Mouse (Mus musculus) MEL (cell line): Measurements from ENCODE around the gene Extl1. TPM values are rescaled to one million over a fixed set of nuclear protein-coding genes. Genes with fewer than 3 reads are reported as not detected.
A peak's percentile ranks its signal among the peaks of the same experiment; 100 is the strongest.

Experiments
- DNase-seq: peaks from one replicate; pipeline ENCODE4 v3.0.0; 2011; ENCODE audit warnings: low read depth, low spot score
- H3K27ac ChIP-seq: 2 replicates; pipeline ENCODE4 v1.5.1; 2012; ENCODE audit warnings: low read depth, mild to moderate bottlenecking, control low read depth, low read length, moderate library complexity; ENCODE audit not compliant: control insufficient read depth
- H3K27me3 ChIP-seq, 2 experiments: fragments of 150-350 bp in 1 of 2; sonication (generic) in 1 of 2; 2 replicates each; pipeline ENCODE4 v1.6.1; 2012; ENCODE audit warnings: low read length in 2 of 2, mild to moderate bottlenecking in 2 of 2, improper control_type of control experiment in 1 of 2, moderate library complexity in 1 of 2; ENCODE audit not compliant: insufficient read depth in 2 of 2, control insufficient read depth in 1 of 2
- H3K36me3 ChIP-seq, 2 experiments: 2 replicates each; pipeline ENCODE4 v1.6.1; 2012 to 2014; ENCODE audit warnings: low read length in 2 of 2, improper control_type of control experiment in 1 of 2, inconsistent platforms in 1 of 2, mild to moderate bottlenecking in 1 of 2; ENCODE audit not compliant: insufficient read depth in 2 of 2, control insufficient read depth in 1 of 2
- H3K4me1 ChIP-seq, 2 experiments: fragments of 150-350 bp in 1 of 2; sonication (generic) in 1 of 2; 2 replicates each; pipeline ENCODE4 v1.6.1; 2012; ENCODE audit warnings: low read length in 2 of 2, improper control_type of control experiment in 1 of 2, mild to moderate bottlenecking in 1 of 2; ENCODE audit not compliant: insufficient read depth in 2 of 2, control insufficient read depth in 1 of 2
- H3K4me3 ChIP-seq, 2 experiments: fragments of 150-350 bp in 1 of 2; sonication (generic) in 1 of 2; 2 replicates each; pipeline ENCODE4 v1.5.1; 2012; ENCODE audit warnings: low read depth in 2 of 2, low read length in 2 of 2, mild to moderate bottlenecking in 2 of 2, moderate library complexity in 2 of 2, control low read depth in 1 of 2, improper control_type of control experiment in 1 of 2; ENCODE audit not compliant: control insufficient read depth in 1 of 2, insufficient read depth in 1 of 2
- H3K79me2 ChIP-seq: 2 replicates; pipeline ENCODE4 v1.6.1; 2012; ENCODE audit warnings: mild to moderate bottlenecking, low read length, moderate library complexity; ENCODE audit not compliant: control insufficient read depth, poor library complexity, insufficient read depth
- H3K9ac ChIP-seq: 2 replicates; pipeline ENCODE4 v1.6.1; 2012; ENCODE audit warnings: low read depth, mild to moderate bottlenecking, control low read depth, low read length, moderate library complexity; ENCODE audit not compliant: control insufficient read depth, poor library complexity, severe bottlenecking
- H3K9me3 ChIP-seq: fragments of 150-350 bp; sonication (generic); replicated peaks from 2 replicates; pipeline ENCODE4 v1.6.1; 2012; ENCODE audit warnings: mild to moderate bottlenecking, low read length, improper control_type of control experiment, moderate library complexity; ENCODE audit not compliant: insufficient read depth
- BHLHE40 ChIP-seq: IDR thresholded peaks from 2 replicates; pipeline ENCODE4 v1.6.1; 2012; ENCODE audit warnings: low read depth, mild to moderate bottlenecking, inconsistent platforms, low read length, improper control_type of control experiment, borderline replicate concordance
- CTCF ChIP-seq, 3 experiments: IDR thresholded peaks in 2 of 3; conservative IDR thresholded peaks in 1 of 3; 2 replicates each; pipeline ENCODE4 v1.5.1; 2011 to 2012; ENCODE audit warnings: low read length in 3 of 3, low read depth in 2 of 3, mild to moderate bottlenecking in 2 of 3, improper control_type of control experiment in 1 of 3, inconsistent platforms in 1 of 3, mixed read lengths in 1 of 3, moderate library complexity in 1 of 3; ENCODE audit not compliant: control insufficient read depth in 1 of 3, insufficient read depth in 1 of 3, poor library complexity in 1 of 3, severe bottlenecking in 1 of 3
- ELF1 ChIP-seq: IDR thresholded peaks from 2 replicates; pipeline ENCODE4 v1.6.1; 2014; ENCODE audit warnings: low read depth, mild to moderate bottlenecking, inconsistent platforms, low read length, improper control_type of control experiment, moderate library complexity
- ETS1 ChIP-seq: IDR thresholded peaks from 2 replicates; pipeline ENCODE4 v1.6.1; 2012; ENCODE audit warnings: low read depth, mild to moderate bottlenecking, inconsistent platforms, low read length, improper control_type of control experiment, moderate library complexity
- GATA1 ChIP-seq: IDR thresholded peaks from 2 replicates; pipeline ENCODE4 v1.6.1; 2011; ENCODE audit warnings: low read depth, low read length, improper control_type of control experiment
- HCFC1 ChIP-seq: IDR thresholded peaks from 2 replicates; pipeline ENCODE4 v1.6.1; 2012; ENCODE audit warnings: low read depth, mild to moderate bottlenecking, inconsistent platforms, low read length, improper control_type of control experiment, moderate library complexity
- MAZ ChIP-seq: IDR thresholded peaks from 2 replicates; pipeline ENCODE4 v1.6.1; 2012; ENCODE audit warnings: low read depth, mild to moderate bottlenecking, inconsistent platforms, low read length, improper control_type of control experiment
- MEF2A ChIP-seq: IDR thresholded peaks from 2 replicates; pipeline ENCODE4 v1.6.1; 2014; ENCODE audit warnings: low read depth, mild to moderate bottlenecking, inconsistent platforms, low read length, improper control_type of control experiment; ENCODE audit not compliant: poor library complexity, insufficient replicate concordance, severe bottlenecking; ENCODE audit errors: extremely low read depth
- MYC ChIP-seq: IDR thresholded peaks from 2 replicates; pipeline ENCODE4 v1.6.1; 2011; ENCODE audit warnings: low read depth, mild to moderate bottlenecking, low read length, improper control_type of control experiment, moderate library complexity
- NRF1 ChIP-seq: IDR thresholded peaks from 2 replicates; pipeline ENCODE4 v1.6.1; 2014; ENCODE audit warnings: low read depth, mild to moderate bottlenecking, inconsistent platforms, low read length, improper control_type of control experiment, moderate library complexity; ENCODE audit not compliant: poor library complexity, insufficient read depth, severe bottlenecking
- POLR2AphosphoS2 ChIP-seq: IDR thresholded peaks from 2 replicates; pipeline ENCODE4 v1.6.1; 2011; ENCODE audit warnings: low read length, improper control_type of control experiment
- SIN3A ChIP-seq: IDR thresholded peaks from 2 replicates; pipeline ENCODE4 v1.6.1; 2012; ENCODE audit warnings: low read length, improper control_type of control experiment, inconsistent platforms
- TCF12 ChIP-seq: IDR thresholded peaks from 2 replicates; pipeline ENCODE4 v1.6.1; 2014; ENCODE audit warnings: low read depth, mild to moderate bottlenecking, inconsistent platforms, low read length, improper control_type of control experiment, moderate library complexity
- USF1 ChIP-seq: IDR thresholded peaks from 2 replicates; pipeline ENCODE4 v1.6.1; 2014; ENCODE audit warnings: low read depth, mild to moderate bottlenecking, inconsistent platforms, low read length, improper control_type of control experiment, moderate library complexity
- ZKSCAN1 ChIP-seq: IDR thresholded peaks from 2 replicates; pipeline ENCODE4 v1.6.1; 2012; ENCODE audit warnings: low read depth, mild to moderate bottlenecking, inconsistent platforms, low read length, improper control_type of control experiment, moderate library complexity
- ZNF384 ChIP-seq: IDR thresholded peaks from 2 replicates; pipeline ENCODE4 v1.6.1; 2012; ENCODE audit warnings: low read depth, mild to moderate bottlenecking, inconsistent platforms, low read length, improper control_type of control experiment
- polyA plus RNA-seq, 2 experiments: library from polyadenylated mRNA; stranded (reverse) in 1 of 2; unstranded in 1 of 2; fragments of >175 nt in 1 of 2; fragments of >200 nt in 1 of 2; gene quantifications; 2 replicates each; pipeline versions ENCODE4 v1.2.1 to v1.2.4; 2012; ENCODE audit warnings: low replicate concordance in 2 of 2, low read depth in 1 of 2; ENCODE audit not compliant: insufficient read length in 2 of 2, insufficient read depth in 1 of 2, missing spikeins in 1 of 2
- total RNA-seq: library from RNA; depleted of rRNA; stranded (reverse); fragments of 300-350 nt; gene quantifications from 2 replicates; pipeline ENCODE4 v1.2.3, GENCODE M21; 2012

The Extl1 gene
- total and polyA plus RNA-seq, 3 experiments = 0.04 to 0.33 TPM; not detected in 1

- Histone ChIP-seq H3K79me2 (no peaks in the 10 kb centered on the region), H3K27ac (no peak overlapping the region), H3K36me3 (no peaks in the 10 kb centered on the region), H3K4me1 (no peaks in the 10 kb centered on the region), H3K4me3 (no peak overlapping the region), H3K9ac (no peak overlapping the region), H3K9me3 (no peaks in the 10 kb centered on the region), H3K27me3 (no peaks in the 10 kb centered on the region)
- no peak for TF ChIP-seq GATA1
- TF ChIP-seq MYC = no peak
- no peak for TF ChIP-seq ZKSCAN1
- TF ChIP-seq NRF1 = no peak
- TF ChIP-seq TCF12 = no peak
- no peak for TF ChIP-seq USF1
- no peak for TF ChIP-seq CTCF (IDR thresholded peaks at IDR 0.05 in 2 of 3, conservative IDR thresholded peaks at IDR 0.05 in 1 of 3; ENCODE audit: control insufficient read depth in 1 of 3, insufficient read depth in 1 of 3, low read depth in 2 of 3, low read length in 3 of 3, poor library complexity in 1 of 3, severe bottlenecking in 1 of 3)
- no peak for TF ChIP-seq HCFC1
- TF ChIP-seq ELF1 = no peak
- no peak for TF ChIP-seq SIN3A
- TF ChIP-seq POLR2AphosphoS2 = no peak
- TF ChIP-seq MEF2A = no peak
- no peak for TF ChIP-seq MAZ
- no peak for TF ChIP-seq ETS1
- no peak for TF ChIP-seq BHLHE40
- DNase-seq = no peak
Measured at GRCm38 (mm10) chr4:134373295-134373694, 10.4 kb downstream of the Extl1 start.

GRCm38 (mm10) chr4:134372294-134372747 lies 11.3 kb downstream of the Extl1 start:
- H3K27me3 ChIP-seq = peaks cover 0 to 5% of the 10 kb centered on the region in 2 experiments; a peak in 2 of 4 replicates
- H3K9me3 ChIP-seq = no peaks in the 10 kb centered on the region
- H3K27ac ChIP-seq = no peak overlapping the region
- DNase-seq = peak; percentile 82
- H3K9ac ChIP-seq = peak overlapping the region; percentile 38; the same call in 1 of the 2 replicates
- H3K4me1 ChIP-seq = no peaks in the 10 kb centered on the region
- TF ChIP-seq NRF1 (no peak), ZNF384 (peak; percentile 82), TCF12 (0 out of 2 replicates have a peak, but pooled peaks have one; percentile 21)
- H3K79me2 ChIP-seq = no peaks in the 10 kb centered on the region
- H3K4me3 ChIP-seq = peak overlapping the region; percentile 55 to 69
- no peaks in the 10 kb centered on the region for H3K36me3 ChIP-seq
